Mouse (Mus musculus) liver, postnatal 0 days (tissue): Measurements from ENCODE around the gene Tmem170.

Source experiments
- CTCF ChIP-seq: sonication (generic); IDR thresholded peaks from 2 replicates; pipeline ENCODE4 v1.5.1; 2016; ENCODE audit warnings: antibody characterized with exemption, low read depth
- EP300 ChIP-seq: IDR thresholded peaks from 2 replicates; pipeline ENCODE4 v1.6.1; 2016; ENCODE audit warnings: antibody characterized with exemption, low read depth, mild to moderate bottlenecking

DNA sequence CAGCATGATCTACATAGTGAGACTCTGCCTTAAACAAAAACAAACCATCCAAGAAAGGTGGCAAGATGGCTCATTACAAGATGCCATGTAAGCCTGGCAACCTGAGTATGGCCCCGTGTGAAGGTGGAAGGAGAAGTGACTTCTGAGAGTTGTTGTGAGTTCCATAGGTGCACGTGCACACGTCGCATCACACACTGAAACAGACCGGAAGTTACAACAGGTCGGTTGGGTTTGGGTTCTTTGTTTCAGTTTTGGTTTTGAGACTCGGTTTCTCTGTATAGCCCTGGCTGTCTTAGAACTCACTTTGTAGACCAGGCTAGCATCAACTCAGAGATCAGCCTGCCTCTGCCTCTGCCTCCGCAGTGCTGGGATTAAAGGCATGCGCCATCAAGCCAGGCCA, 62.7 kb downstream of the Tmem170 start:
- no peak for TF ChIP-seq CTCF
- no peak for TF ChIP-seq EP300
